Mouse (Mus musculus): ENCODE data around the gene Oip5.
"Not testable (repeated sequence)": the region's sequence is repeated elsewhere in the genome, so short reads cannot be mapped to it uniquely, and the experiment has no call there.

Oip5 gene

DNA sequence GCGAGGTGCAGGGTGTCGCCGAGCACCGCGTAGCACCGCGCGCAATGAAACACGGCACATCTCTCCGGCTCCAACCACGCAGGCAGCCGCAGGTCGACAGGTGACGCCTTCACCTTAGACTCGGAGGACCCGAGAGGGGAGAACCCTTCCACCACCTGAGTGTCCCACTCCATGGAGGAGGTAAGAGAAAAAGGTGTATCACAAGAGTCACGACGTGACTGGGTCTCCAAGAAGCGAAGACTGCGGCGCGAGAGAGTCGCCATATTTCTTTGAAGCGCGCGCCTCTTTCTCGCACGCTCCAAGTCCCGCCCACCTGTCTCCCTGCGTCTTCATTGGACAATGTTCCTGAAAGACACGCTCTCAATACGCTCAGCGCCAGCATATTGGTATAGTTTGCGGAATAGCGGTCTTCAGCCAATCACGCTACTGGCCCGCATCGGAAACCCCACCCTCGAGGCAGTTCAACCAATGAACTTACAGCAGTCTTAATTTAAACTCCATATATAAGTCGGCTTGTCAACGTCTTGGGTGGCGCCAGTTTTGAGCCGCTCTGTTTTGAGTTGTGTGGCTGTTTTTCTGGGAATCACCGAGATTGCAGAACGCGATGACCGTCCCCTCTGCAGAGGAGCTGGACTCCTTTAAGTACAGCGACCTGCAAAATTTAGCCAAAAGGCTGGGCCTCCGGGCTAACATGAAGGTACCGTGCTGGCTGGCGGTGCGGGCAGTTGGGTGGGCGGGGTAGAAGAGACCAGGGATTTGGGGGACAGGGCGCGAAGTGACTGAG lies at the start of gene Oip5, which contains the start of gene Nusap1:
Gene Oip5 (minus strand): TSS at position 271 of the 784 bp plus-strand sequence.
Gene Nusap1 (plus strand): TSS at position 100 of the 784 bp plus-strand sequence.
- in situ Hi-C loops (cut with MboI, MseI) = no loop called here

DNA sequence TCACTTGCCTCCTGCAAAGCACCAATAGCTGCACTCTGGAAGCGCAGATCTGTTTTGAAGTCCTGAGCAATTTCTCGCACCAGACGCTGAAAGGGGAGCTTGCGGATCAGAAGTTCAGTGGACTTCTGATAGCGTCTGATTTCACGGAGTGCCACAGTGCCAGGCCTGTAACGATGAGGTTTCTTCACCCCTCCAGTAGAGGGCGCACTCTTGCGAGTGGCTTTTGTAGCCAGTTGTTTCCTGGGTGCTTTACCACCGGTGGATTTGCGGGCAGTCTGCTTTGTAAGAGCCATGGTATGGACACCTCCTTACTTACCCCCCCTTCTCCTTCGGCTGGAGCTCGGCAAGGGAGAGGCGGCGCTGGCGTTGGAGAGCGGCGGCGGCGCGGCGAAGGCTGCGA lies 47.5 kb upstream of the Oip5 start:
- in situ Hi-C loops (cut with MboI, MseI) = not testable (repeated sequence)

DNA sequence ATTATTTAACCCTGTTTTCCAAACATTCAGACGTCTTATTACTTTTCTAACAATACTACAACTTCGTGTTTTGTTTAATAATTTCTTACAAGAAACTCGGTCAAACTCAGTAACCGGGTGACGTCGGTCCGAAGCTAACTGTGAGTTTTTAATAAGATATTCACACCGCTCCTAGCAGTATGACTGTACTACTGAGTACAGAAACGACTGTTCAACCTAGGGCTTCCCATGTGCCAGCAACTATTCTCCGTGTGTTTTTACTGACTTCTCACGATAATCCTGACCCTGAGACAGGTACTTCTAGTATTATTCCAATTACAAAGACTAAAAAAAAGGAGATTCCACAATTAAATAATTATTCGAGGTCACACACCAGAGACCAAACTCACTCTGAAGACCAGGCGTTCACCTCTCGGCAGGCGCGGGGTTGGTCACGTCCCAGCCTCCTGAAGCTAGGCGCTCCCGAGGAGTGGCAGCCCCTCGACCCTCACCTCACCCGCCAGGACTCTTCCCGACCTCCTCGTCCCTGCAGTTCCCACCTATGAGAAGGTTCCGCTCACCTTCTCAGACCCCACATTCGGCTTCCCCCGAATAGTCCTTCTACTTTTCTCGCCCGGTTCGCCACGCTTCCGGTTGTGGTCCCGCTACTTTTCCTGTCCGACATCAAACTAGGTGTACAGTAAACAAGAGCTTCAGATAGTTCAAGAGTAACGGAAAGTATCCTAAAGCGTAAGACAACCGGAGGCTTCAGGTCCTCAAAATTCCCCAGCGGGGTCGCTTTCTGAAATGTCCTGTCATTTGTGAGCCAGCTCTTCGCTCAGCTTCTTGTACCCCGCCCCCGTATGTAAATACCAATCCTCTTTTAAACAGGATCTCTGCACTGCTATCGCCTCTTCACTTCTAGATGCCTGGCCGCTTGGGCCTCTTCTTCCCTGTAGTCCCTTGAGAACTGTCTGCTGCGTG lies 44.2 kb upstream of the Oip5 start, which contains the start of gene Ndufaf1:
Gene Ndufaf1 (minus strand): TSS at position 608 of the 963 bp plus-strand sequence.
- in situ Hi-C loops (cut with MboI, MseI) = no loop called here

DNA sequence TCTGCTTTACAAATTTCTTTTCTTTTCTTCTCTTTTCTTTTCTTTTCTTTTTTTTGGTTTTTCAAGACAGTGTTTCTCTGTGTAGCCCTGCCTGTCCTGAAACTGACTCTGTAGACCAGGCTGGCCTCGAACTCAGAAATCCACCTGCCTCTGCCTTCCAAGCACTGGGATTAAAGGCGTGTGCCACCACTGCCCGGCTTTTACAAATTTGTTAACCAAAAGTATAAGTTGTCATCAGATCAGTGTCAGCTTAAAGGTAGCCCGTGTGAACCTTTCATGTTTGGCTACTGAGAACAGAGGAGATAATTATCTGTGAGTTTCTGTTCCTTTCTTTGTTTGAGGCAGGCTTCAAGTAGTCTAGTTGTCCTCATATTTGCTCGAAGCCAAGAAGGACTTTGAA lies 26.0 kb upstream of the Oip5 start:
- in situ Hi-C loops (cut with MboI, MseI) = loop anchor here in 1 of 2 experiments (5.0 kb wide), 1 partner anchor 83 kb away; no protein-coding TSS in a partner anchor

DNA sequence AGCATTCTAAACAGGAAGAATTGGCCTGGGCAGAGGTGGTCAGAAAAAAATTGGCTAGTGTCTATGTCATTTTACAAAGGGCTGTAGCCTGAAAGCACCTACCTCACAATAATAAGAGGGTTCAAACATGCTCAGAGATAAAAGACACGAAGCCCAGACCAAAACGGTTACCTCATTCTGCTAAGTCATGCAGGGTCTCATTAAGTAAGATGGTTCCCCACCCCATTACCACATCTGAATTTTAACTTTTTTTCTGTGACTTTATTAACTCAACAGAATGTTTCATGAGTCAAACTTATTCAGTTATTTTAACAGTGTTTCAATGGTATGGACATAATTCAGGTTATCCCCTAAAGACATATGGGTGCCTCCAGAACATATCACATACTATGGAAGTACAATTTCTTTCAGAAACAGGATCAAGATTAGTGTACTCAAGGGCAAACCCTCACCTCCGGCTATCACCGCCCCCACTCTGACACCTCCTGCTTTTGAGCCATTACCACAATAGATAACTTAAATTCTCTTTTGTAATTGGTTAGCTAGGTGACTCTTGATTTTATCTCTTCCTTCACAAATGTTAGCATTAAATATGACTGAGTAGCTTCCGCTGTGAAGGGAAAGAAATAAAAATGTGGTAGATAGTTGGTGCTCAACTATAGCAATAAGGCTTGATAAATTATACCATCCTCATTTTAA lies 23.1 kb upstream of the Oip5 start:
- in situ Hi-C loops (cut with MboI, MseI) = loop anchor here in 1 of 2 experiments (5.0 kb wide), 1 partner anchor 86 kb away; no protein-coding TSS in a partner anchor

- in situ Hi-C loops (cut with MboI, MseI) = loop anchor here in 1 of 2 experiments (10.0 kb wide), 1 partner anchor 212 kb away; no protein-coding TSS in a partner anchor
Measured at GRCm38 (mm10) chr2:119636781-119637180, 18.5 kb upstream of the Oip5 start.

GRCm38 (mm10) chr2:119621302-119621701 lies 3.0 kb upstream of the Oip5 start:
- in situ Hi-C loops (cut with MboI, MseI) = loop anchor here in 1 of 2 experiments (10.0 kb wide), 1 partner anchor 497 kb away; no protein-coding TSS in a partner anchor

- in situ Hi-C loops (cut with MboI, MseI) = not testable (repeated sequence)
Measured at GRCm38 (mm10) chr2:119619002-119619401, 733 bp upstream of the Oip5 start.

GRCm38 (mm10) chr2:119617841-119618198 lies 449 bp downstream of the Oip5 start:
- in situ Hi-C loops (cut with MboI, MseI) = no loop called here

- in situ Hi-C loops (cut with MboI, MseI) = no loop called here
Measured at GRCm38 (mm10) chr2:119607023-119607422, 11.2 kb downstream of the Oip5 start.

DNA sequence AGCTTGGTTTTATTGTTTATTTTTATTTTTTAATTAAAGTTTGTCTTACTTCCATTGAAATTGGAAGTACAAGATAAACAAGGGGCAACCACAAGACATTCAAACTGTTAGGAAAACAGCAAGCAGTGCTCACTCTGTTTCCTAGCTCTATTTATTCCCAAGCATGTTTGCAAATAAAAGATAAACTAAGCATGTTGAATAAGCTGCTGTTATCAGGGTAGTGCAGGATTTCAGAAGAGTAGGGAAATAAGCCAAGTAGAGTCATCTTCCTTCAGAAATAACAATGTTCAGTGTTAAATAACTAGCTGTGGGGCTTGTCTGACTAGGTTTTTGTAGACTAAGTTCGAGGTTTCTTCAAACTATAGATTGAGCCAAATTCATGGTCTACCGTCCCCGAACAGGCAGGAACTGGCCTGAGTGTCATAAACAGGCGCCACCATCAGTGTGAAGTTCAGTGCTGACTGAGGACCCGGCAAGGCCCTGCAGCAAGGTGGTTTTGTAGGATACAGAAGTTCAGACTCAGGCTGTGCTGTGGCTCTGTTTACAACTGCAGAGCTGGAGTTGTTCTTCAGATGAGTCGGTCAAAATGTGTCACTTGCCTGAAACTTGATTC lies 12.8 kb downstream of the Oip5 start:
- in situ Hi-C loops (cut with MboI, MseI) = no loop called here

GRCm38 (mm10) chr2:119603909-119604308 lies 14.4 kb downstream of the Oip5 start:
- in situ Hi-C loops (cut with MboI, MseI) = no loop called here

DNA sequence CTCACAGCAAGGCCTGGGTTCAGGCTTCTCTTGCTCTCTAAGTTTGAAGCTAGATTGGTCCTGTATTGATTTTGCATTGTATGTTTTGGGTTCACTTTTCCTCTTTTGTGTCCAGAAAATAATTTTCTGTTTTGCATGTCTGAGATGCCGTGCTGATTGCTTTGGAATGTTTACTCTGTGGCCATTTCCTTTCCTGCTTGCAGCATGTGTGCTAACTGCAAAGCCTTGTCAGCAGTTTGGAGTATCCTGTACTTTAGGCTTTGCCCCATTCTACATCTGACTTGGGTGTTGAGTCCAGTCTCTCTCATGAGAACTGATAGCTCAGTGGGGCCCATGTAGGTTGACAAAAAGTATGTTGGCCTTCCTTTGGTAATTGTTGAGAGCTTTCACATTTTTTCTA lies 15.8 kb downstream of the Oip5 start:
- in situ Hi-C loops (cut with MboI, MseI) = no loop called here

GRCm38 (mm10) chr2:119601575-119601974 lies 16.7 kb downstream of the Oip5 start:
- in situ Hi-C loops (cut with MboI, MseI) = not testable (repeated sequence)

- in situ Hi-C loops (cut with MboI, MseI) = no loop called here
Measured at GRCm38 (mm10) chr2:119601027-119601426, 17.2 kb downstream of the Oip5 start.

GRCm38 (mm10) chr2:119596781-119597330 lies 21.4 kb downstream of the Oip5 start:
- in situ Hi-C loops (cut with MboI, MseI) = no loop called here

GRCm38 (mm10) chr2:119595308-119595707 lies 23.0 kb downstream of the Oip5 start:
- in situ Hi-C loops (cut with MboI, MseI) = no loop called here

DNA sequence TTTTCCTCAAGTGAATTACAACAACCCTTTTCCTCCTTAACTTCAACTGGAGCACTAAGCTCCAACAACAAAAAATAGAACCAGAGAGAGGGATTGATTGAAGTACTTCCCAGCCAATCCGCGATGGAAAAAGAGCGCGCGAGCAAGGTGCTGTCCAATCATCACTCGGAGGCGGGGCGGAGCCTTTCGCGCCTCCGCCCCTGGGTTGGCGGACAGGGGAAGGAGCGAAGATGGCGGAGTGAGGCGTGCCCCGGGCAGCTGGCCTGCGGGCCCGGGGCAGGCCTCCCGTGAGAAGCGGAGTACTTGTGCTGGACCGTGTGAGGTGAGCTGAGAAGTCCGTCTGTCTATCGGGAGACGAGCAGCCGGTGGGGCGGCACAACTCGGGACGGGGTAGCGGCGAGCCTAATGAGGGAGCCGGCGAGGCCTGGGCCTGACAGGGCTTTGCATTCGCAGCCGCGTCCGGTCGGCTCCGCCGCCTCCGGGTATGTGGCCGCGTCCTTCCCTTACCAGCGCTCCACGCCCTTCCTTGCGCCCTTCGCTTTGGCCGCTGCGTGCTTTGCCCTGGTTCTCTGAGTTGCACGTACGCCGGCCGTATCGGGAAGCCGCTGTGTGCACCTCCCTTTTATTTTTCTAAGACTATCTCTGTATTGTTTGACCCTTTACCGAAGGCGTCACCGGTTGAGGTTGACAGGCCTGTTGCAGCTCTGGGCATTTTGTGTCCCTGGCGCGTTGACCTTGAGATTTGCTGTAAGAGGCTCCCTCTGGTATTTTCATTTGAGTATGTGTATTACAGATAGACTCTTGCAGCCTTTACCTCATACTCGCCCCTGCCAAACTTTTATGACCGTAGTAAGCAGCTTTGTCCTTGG lies 23.9 kb downstream of the Oip5 start:
- in situ Hi-C loops (cut with MboI, MseI) = no loop called here

DNA sequence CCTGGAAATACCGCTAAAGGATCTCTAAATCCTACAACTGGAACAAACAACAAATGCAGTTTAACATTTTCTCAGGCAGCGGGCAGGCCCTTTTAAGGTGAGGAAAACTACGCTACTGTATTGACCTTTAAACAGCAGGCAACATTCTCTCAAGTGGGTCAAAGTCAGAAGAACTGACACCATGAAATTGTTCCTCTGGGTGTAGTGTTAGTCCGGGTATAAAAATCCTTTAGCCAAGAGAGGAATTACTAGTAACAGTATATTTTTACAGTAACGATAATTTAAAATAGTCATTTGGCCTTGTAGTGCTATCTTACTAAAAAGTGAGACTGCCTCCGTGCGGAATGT lies 24.5 kb downstream of the Oip5 start:
- in situ Hi-C loops (cut with MboI, MseI) = no loop called here

GRCm38 (mm10) chr2:119591247-119591646 lies 27.0 kb downstream of the Oip5 start:
- in situ Hi-C loops (cut with MboI, MseI) = no loop called here

Data from T-helper 17 cell (primary cell).